Mouse (Mus musculus): ENCODE data around the gene Luc7l. TPM values are rescaled to one million over a fixed set of nuclear protein-coding genes. Genes with fewer than 3 reads are reported as not detected.

Gene Luc7l
- polyA plus RNA-seq, 1 experiment from 2014 or later = 127 TPM

- no peaks in the 10 kb centered on the region for H3K4me1 ChIP-seq (ENCODE audit: control insufficient read depth, insufficient read depth, low read length)
Observed at GRCm38 (mm10) chr17:26318441-26318840, 65.7 kb downstream of the Luc7l start.

More at GRCm38 (mm10) chr17:26318441-26318840, 65.7 kb downstream of the Luc7l start:
- 91% methylated on average over 1 of the region's 1 CpGs for WGBS
- Histone ChIP-seq H3K9me3 (ENCODE audit: control insufficient read depth, low read length) (no peaks in the 10 kb centered on the region), H3K4me2 (no peak overlapping the region), H3K27ac (ENCODE audit: low read depth, low read length) (no peak overlapping the region), H3K4me3 (ENCODE audit: low read depth, low read length) (no peak overlapping the region), H3K27me3 (ENCODE audit: control insufficient read depth, insufficient read depth, low read length) (no peaks in the 10 kb centered on the region), H3K9ac (ENCODE audit: low read length) (no peak overlapping the region), H3K36me3 (ENCODE audit: control insufficient read depth, insufficient read depth, low read length) (no peaks in the 10 kb centered on the region)
- no peak for DNase-seq (ENCODE audit: low spot score, missing footprints)
- no peak for ATAC-seq (ENCODE audit: low FRiP score)

Other genes starting within 250 kb of the Luc7l start
- 18.1 and 18.2 TPM in 2 replicates for gene Rab11fip3, start 183.3 kb upstream of the Luc7l start, polyA plus RNA-seq (2014; fragmentation: Nextera tagmentation; extraction: Ambion mirVana)
- gene Decr2, start 162.6 kb upstream of the Luc7l start, polyA plus RNA-seq (2014; fragmentation: Nextera tagmentation; extraction: Ambion mirVana) = 17.0 and 18.1 TPM in 2 replicates
- 51.5 and 57.7 TPM in 2 replicates for gene Nme4, start 157.3 kb upstream of the Luc7l start, polyA plus RNA-seq (2014; fragmentation: Nextera tagmentation; extraction: Ambion mirVana)
- 1.1 and 1.3 TPM in 2 replicates for gene Tmem8, start 139.6 kb upstream of the Luc7l start, polyA plus RNA-seq (2014; fragmentation: Nextera tagmentation; extraction: Ambion mirVana)
- 256 and 275 TPM in 2 replicates for gene Mrpl28, start 129.4 kb upstream of the Luc7l start, polyA plus RNA-seq (2014; fragmentation: Nextera tagmentation; extraction: Ambion mirVana)
- 11.4 and 12.7 TPM in 2 replicates for gene Axin1, start 114.2 kb upstream of the Luc7l start, polyA plus RNA-seq (2014; fragmentation: Nextera tagmentation; extraction: Ambion mirVana)
- 0.18 and 0.30 TPM in 2 replicates for gene Pdia2, start 53.8 kb upstream of the Luc7l start, polyA plus RNA-seq (2014; fragmentation: Nextera tagmentation; extraction: Ambion mirVana)
- 0.18 and 0.40 TPM in 2 replicates for gene Rgs11, start 49.9 kb upstream of the Luc7l start, polyA plus RNA-seq (2014; fragmentation: Nextera tagmentation; extraction: Ambion mirVana)
- gene Arhgdig, start 45.1 kb upstream of the Luc7l start, polyA plus RNA-seq (2014; fragmentation: Nextera tagmentation; extraction: Ambion mirVana) = 5.8 and 6.4 TPM in 2 replicates
- gene Fam234a, start 8.7 kb upstream of the Luc7l start, polyA plus RNA-seq (2014; fragmentation: Nextera tagmentation; extraction: Ambion mirVana) = 16.9 and 19.6 TPM in 2 replicates
- gene Neurl1b, start 161.9 kb downstream of the Luc7l start, polyA plus RNA-seq (2014; fragmentation: Nextera tagmentation; extraction: Ambion mirVana) = 0.18 and 0.46 TPM in 2 replicates

All from midbrain, embryonic 11.5 days (tissue).